Mouse (Mus musculus) limb, embryonic 12.5 days (tissue): ENCODE measurements at regions not wholly inside any gene's neighbourhood (a gene's known extent, or its start where the extent isn't known, plus 50 kb on each side); places are given as distances from the start of the nearest gene placed in this dataset.
A peak's percentile ranks its signal among the peaks of the same experiment; 100 is the strongest.

Experiments used
- ATAC-seq: fragments of 200-750 bp; cut with Nextera tagmentation; 2 replicates; pipeline ENCODE4 v1.8.0; 2017; ENCODE audit warnings: low read depth, moderate TSS enrichment; ENCODE audit not compliant: insufficient number of reproducible peaks, insufficient read depth, low FRiP score, low TSS enrichment
- H3K27ac ChIP-seq: fragments of 300-500 bp; sonication (generic); 2 replicates; pipeline ENCODE4 v1.5.1; 2016; ENCODE audit warnings: mild to moderate bottlenecking, moderate library complexity
- H3K27me3 ChIP-seq: fragments of 300-500 bp; sonication (generic); 2 replicates; pipeline ENCODE4 v1.6.1; 2016; ENCODE audit warnings: mild to moderate bottlenecking, moderate library complexity
- H3K36me3 ChIP-seq: fragments of 300-500 bp; sonication (generic); 2 replicates; pipeline ENCODE4 v1.6.1; 2016; ENCODE audit warnings: mild to moderate bottlenecking, moderate library complexity
- H3K4me1 ChIP-seq: fragments of 300-500 bp; sonication (generic); replicated peaks from 2 replicates; pipeline ENCODE4 v1.6.1; 2016
- H3K4me2 ChIP-seq: fragments of 300-500 bp; sonication (generic); 2 replicates; pipeline ENCODE4 v1.6.1; 2016; ENCODE audit warnings: mild to moderate bottlenecking, moderate library complexity
- H3K4me3 ChIP-seq: fragments of 300-500 bp; sonication (generic); replicated peaks from 2 replicates; pipeline ENCODE4 v1.5.1; 2016; ENCODE audit warnings: mild to moderate bottlenecking
- H3K9ac ChIP-seq: fragments of 300-500 bp; sonication (generic); replicated peaks from 2 replicates; pipeline ENCODE4 v1.6.1; 2016; ENCODE audit warnings: mild to moderate bottlenecking, moderate library complexity
- H3K9me3 ChIP-seq: fragments of 300-500 bp; sonication (generic); 2 replicates; pipeline ENCODE4 v1.6.1; 2016; ENCODE audit warnings: mild to moderate bottlenecking, moderate library complexity
- WGBS: fragments of 180-500 bp; shearing (Covaris S2); methylation state at CpG from one replicate; pipeline ENCODE4 v1.1.7; 2016; 5-methylcytosine and 5-hydroxymethylcytosine counted together

DNA sequence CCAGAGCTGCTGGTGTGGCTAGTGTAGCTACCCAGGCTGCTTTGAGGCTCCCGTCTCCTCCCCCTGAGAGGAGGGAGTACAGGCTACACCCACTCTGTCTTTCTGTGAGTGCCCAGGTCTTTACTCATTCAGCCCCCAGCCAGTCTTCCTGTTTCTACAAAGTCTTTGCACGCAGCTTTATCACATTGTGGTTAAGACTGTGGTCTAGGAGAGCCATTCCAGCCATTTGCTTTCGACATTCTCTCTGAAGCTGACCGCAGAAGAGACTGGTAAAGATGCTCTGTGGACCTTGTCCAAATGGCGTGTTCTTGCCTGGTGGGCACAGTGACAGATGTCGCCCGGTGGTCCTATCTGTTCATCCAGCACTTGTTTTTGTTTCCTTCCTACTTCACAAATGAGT, 62.0 kb downstream of the Tpra1 start:
- WGBS: 82% methylated on average over 7 of the region's 7 CpGs
- Histone ChIP-seq H3K9me3 (no peaks in the 10 kb centered on the region), H3K36me3 (no peaks in the 10 kb centered on the region), H3K4me3 (no peak overlapping the region), H3K27ac (no peak overlapping the region), H3K4me1 (peaks cover 10% of the 10 kb centered on the region; the same call in 1 of the 2 replicates), H3K27me3 (no peaks in the 10 kb centered on the region), H3K4me2 (no peak overlapping the region), H3K9ac (no peak overlapping the region)
- no peak for ATAC-seq

DNA sequence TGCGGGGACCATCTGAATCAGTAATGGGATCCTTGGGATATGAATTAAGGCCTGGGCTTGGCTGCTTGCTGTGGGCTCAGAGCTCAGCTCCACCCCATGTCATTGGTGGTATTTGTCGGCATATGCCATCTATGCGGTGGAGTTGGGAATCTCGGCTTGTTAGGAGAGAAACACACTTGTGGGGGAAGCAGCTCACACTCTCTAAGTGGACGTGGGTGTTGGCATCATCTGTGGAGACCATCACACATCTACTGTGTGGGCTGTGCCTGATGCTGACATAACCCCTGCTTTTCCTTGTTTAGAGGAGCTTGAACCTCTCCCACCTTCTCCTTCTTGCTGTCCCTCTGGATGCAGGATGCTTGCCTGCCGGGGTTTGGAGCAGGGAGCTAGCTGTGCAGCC, 62.9 kb downstream of the Tpra1 start:
- Histone ChIP-seq H3K4me3 (no peak overlapping the region), H3K36me3 (no peaks in the 10 kb centered on the region), H3K27me3 (no peaks in the 10 kb centered on the region), H3K9ac (no peak overlapping the region), H3K4me1 (peaks cover 8% of the 10 kb centered on the region; the same call in 1 of the 2 replicates), H3K9me3 (no peaks in the 10 kb centered on the region), H3K27ac (no peak overlapping the region), H3K4me2 (no peak overlapping the region)
- WGBS: 81% methylated on average over 6 of the region's 6 CpGs
- no peak for ATAC-seq

GRCm38 (mm10) chr6:88965361-88966226, 63.5 kb downstream of the Tpra1 start:
- Histone ChIP-seq H3K4me2 (no peak overlapping the region), H3K4me3 (no peak overlapping the region), H3K4me1 (peaks cover 4% of the 10 kb centered on the region; the same call in 1 of the 2 replicates), H3K27me3 (no peaks in the 10 kb centered on the region), H3K27ac (no peak overlapping the region), H3K9me3 (no peaks in the 10 kb centered on the region), H3K9ac (no peak overlapping the region), H3K36me3 (no peaks in the 10 kb centered on the region)
- 65% methylated on average over 19 of the region's 19 CpGs for WGBS
- no peak for ATAC-seq

DNA sequence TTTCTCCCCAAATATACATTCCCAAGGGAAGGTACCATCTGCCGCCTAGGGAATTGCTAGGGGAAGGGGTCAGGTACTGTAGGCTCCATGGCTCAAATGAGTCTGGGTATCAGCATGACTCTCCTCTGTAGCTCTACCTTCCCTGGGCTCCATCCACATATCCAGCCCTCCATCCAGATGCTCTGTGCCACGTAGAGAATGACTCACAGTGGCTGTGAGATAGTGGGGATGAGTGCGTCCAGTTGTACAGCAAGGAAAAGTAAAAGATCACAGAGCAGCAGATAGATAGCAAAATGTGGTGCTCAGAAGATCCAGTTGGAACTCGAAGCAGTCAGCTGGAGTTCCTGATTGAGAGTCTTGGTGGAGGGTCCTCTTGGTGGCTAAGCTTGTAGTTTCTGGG, 64.5 kb downstream of the Tpra1 start:
- no peaks in the 10 kb centered on the region for H3K36me3 ChIP-seq
- 80% methylated on average over 4 of the region's 4 CpGs for WGBS
- no peaks in the 10 kb centered on the region for H3K9me3 ChIP-seq
- H3K9ac ChIP-seq: no peak overlapping the region
- no peak overlapping the region for H3K4me3 ChIP-seq
- H3K27me3 ChIP-seq: no peaks in the 10 kb centered on the region; the same call in 1 of the 2 replicates
- no peak overlapping the region for H3K4me2 ChIP-seq
- H3K27ac ChIP-seq: no peak overlapping the region
- H3K4me1 ChIP-seq: no peaks in the 10 kb centered on the region
- no peak for ATAC-seq

GRCm38 (mm10) chr6:88968842-88969241, 66.8 kb downstream of the Tpra1 start:
- Histone ChIP-seq H3K27ac (no peak overlapping the region), H3K9ac (no peak overlapping the region), H3K4me3 (no peak overlapping the region), H3K36me3 (no peaks in the 10 kb centered on the region), H3K9me3 (no peaks in the 10 kb centered on the region), H3K27me3 (no peaks in the 10 kb centered on the region; the same call in 1 of the 2 replicates), H3K4me2 (no peak overlapping the region), H3K4me1 (no peaks in the 10 kb centered on the region)
- no peak for ATAC-seq
- 46% methylated on average over 4 of the region's 4 CpGs for WGBS

DNA sequence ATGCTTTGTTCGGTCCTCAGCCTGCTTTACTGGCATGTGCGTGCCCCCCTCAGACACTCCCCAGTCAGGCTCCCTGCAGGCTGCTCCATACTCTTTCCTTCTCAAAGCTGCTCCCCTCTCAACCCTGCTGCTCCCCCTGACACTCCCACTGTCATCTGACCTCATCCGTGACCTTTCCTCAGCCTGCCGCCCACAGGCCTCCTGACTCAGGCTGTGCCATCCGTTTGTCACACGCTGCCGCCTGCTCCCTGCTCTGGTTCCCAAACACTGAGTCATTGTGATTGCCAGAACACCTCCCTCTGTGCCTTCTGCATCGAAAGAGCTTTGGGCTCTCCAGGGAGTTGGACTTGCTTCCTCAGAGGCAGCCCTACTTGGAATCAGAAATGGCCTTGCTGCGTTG, 69.7 kb downstream of the Tpra1 start:
- Histone ChIP-seq H3K4me3 (no peak overlapping the region), H3K27me3 (peaks cover 10% of the 10 kb centered on the region; the same call in 1 of the 2 replicates), H3K27ac (no peak overlapping the region), H3K4me2 (no peak overlapping the region), H3K4me1 (0 out of 2 replicates have a peak, but pooled peaks cover 3% of the 10 kb centered on the region), H3K36me3 (no peaks in the 10 kb centered on the region), H3K9me3 (no peaks in the 10 kb centered on the region), H3K9ac (no peak overlapping the region)
- no peak for ATAC-seq
- WGBS: 28% methylated on average over 9 of the region's 9 CpGs

- no peak overlapping the region for H3K9ac ChIP-seq
- H3K4me1 ChIP-seq: 0 out of 2 replicates have a peak, but pooled peaks cover 3% of the 10 kb centered on the region
- H3K27ac ChIP-seq: no peak overlapping the region
- H3K9me3 ChIP-seq: no peaks in the 10 kb centered on the region
- 37% methylated on average over 7 of the region's 7 CpGs for WGBS
- H3K4me3 ChIP-seq: no peak overlapping the region
- H3K36me3 ChIP-seq: no peaks in the 10 kb centered on the region
- peaks cover 17% of the 10 kb centered on the region; the same call in 1 of the 2 replicates for H3K27me3 ChIP-seq
- no peak overlapping the region for H3K4me2 ChIP-seq
- ATAC-seq: no peak
Observed at GRCm38 (mm10) chr6:88974457-88974856, 72.4 kb downstream of the Tpra1 start.

- no peaks in the 10 kb centered on the region for H3K36me3 ChIP-seq
- peaks cover 17% of the 10 kb centered on the region; the same call in 1 of the 2 replicates for H3K27me3 ChIP-seq
- 15% methylated on average over 13 of the region's 13 CpGs for WGBS
- no peak for ATAC-seq
- H3K9ac ChIP-seq: no peak overlapping the region
- no peak overlapping the region for H3K4me2 ChIP-seq
- H3K27ac ChIP-seq: no peak overlapping the region
- no peaks in the 10 kb centered on the region for H3K9me3 ChIP-seq
- H3K4me3 ChIP-seq: no peak overlapping the region
- 0 out of 2 replicates have a peak, but pooled peaks cover 3% of the 10 kb centered on the region for H3K4me1 ChIP-seq
Observed at GRCm38 (mm10) chr6:88976581-88976980, 74.5 kb downstream of the Tpra1 start.

DNA sequence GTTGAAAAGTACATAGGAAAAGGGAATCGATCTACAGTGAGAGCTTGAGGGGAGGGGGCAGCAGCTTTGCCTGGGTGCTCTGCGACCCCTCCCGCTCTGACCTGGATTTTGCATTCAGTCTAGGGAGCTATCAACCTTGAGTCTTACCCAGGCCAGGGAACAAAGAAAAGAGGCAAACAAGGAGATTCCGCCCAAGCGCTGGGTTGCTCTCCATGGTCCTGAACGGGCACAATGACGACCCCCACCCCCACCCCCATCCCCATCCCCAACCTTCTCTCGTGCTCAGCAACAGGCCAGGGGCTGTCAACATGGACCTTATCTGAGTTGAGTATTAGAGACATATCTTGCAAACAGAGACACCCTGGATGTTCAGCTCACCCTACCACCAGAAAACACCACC, 74.9 kb downstream of the Tpra1 start:
- Histone ChIP-seq H3K4me1 (0 out of 2 replicates have a peak, but pooled peaks cover 3% of the 10 kb centered on the region), H3K36me3 (no peaks in the 10 kb centered on the region), H3K9me3 (no peaks in the 10 kb centered on the region), H3K9ac (no peak overlapping the region), H3K4me2 (no peak overlapping the region), H3K27me3 (peaks cover 17% of the 10 kb centered on the region; the same call in 1 of the 2 replicates), H3K4me3 (no peak overlapping the region), H3K27ac (no peak overlapping the region)
- 2% methylated on average over 8 of the region's 8 CpGs for WGBS
- ATAC-seq: no peak

GRCm38 (mm10) chr6:88978970-88979369, 76.9 kb downstream of the Tpra1 start:
- peaks cover 17% of the 10 kb centered on the region; the same call in 1 of the 2 replicates for H3K27me3 ChIP-seq
- 54% methylated on average over 4 of the region's 4 CpGs for WGBS
- no peak overlapping the region for H3K4me3 ChIP-seq
- no peak overlapping the region for H3K27ac ChIP-seq
- 0 out of 2 replicates have a peak, but pooled peaks cover 3% of the 10 kb centered on the region for H3K4me1 ChIP-seq
- no peaks in the 10 kb centered on the region for H3K9me3 ChIP-seq
- no peak overlapping the region for H3K4me2 ChIP-seq
- ATAC-seq: no peak
- no peak overlapping the region for H3K9ac ChIP-seq
- H3K36me3 ChIP-seq: no peaks in the 10 kb centered on the region

DNA sequence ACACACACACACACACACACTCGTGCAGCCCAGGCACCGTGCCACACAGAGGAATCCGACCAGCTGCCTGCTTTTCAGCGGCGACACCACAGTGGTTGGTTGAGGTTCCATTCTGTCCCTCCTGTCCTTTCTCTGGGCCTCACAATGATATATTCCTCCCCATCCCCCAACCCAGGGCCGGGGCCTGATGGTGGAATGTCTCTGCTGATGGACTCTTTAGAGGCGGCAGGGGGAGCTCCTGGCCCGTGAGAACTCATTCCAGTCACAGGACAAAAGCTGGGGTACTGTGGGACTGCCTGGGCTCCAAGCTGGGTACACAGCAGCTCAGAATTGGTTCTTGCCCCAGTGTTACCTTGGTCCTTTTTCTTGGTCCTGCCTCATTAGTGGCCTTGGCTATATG, 78.1 kb downstream of the Tpra1 start:
- H3K9me3 ChIP-seq: no peaks in the 10 kb centered on the region
- peak; percentile 28; the same call in 1 of the 2 replicates for ATAC-seq
- H3K36me3 ChIP-seq: no peaks in the 10 kb centered on the region
- 0 out of 2 replicates have a peak, but pooled peaks cover 3% of the 10 kb centered on the region for H3K4me1 ChIP-seq
- peaks cover 17% of the 10 kb centered on the region; the same call in 1 of the 2 replicates for H3K27me3 ChIP-seq
- no peak overlapping the region for H3K4me2 ChIP-seq
- H3K4me3 ChIP-seq: no peak overlapping the region
- H3K27ac ChIP-seq: no peak overlapping the region
- 12% methylated on average over 8 of the region's 8 CpGs for WGBS
- H3K9ac ChIP-seq: no peak overlapping the region
